Mouse (Mus musculus): ENCODE results near the gene Slc39a3. TPM values are rescaled to one million over a fixed set of nuclear protein-coding genes. Genes with fewer than 3 reads are reported as not detected.

Gene Slc39a3
- total RNA-seq, 1 experiment from 2014 or later, result 7.3 TPM

- ATAC-seq (replicated peaks; ENCODE audit: insufficient number of reproducible peaks, low FRiP score, low TSS enrichment, poor library complexity, severe bottlenecking), result no peak
Measured at GRCm38 (mm10) chr10:81015666-81016065, 21.6 kb downstream of the Slc39a3 start.

- peak; percentile 89 for ATAC-seq (replicated peaks; ENCODE audit: insufficient number of reproducible peaks, low FRiP score, low TSS enrichment, poor library complexity, severe bottlenecking)
Measured at GRCm38 (mm10) chr10:81014393-81015384, 22.5 kb downstream of the Slc39a3 start, which contains the start of gene Gng7. Gene Gng7 (minus strand): TSS chr10:81014945.

GRCm38 (mm10) chr10:81010851-81011250, 26.4 kb downstream of the Slc39a3 start:
- no peak for ATAC-seq (replicated peaks; ENCODE audit: insufficient number of reproducible peaks, low FRiP score, low TSS enrichment, poor library complexity, severe bottlenecking)

- ATAC-seq (replicated peaks; ENCODE audit: insufficient number of reproducible peaks, low FRiP score, low TSS enrichment, poor library complexity, severe bottlenecking), result no peak
Measured at GRCm38 (mm10) chr10:81007240-81007639, 30.0 kb downstream of the Slc39a3 start.

- ATAC-seq (replicated peaks; ENCODE audit: insufficient number of reproducible peaks, low FRiP score, low TSS enrichment, poor library complexity, severe bottlenecking), result no peak
Measured at GRCm38 (mm10) chr10:81006005-81006677, 31.1 kb downstream of the Slc39a3 start.

- no peak for ATAC-seq (replicated peaks; ENCODE audit: insufficient number of reproducible peaks, low FRiP score, low TSS enrichment, poor library complexity, severe bottlenecking)
Measured at GRCm38 (mm10) chr10:81001161-81001560, 36.1 kb downstream of the Slc39a3 start.

GRCm38 (mm10) chr10:81000197-81001062, 36.8 kb downstream of the Slc39a3 start:
- no peak for ATAC-seq (replicated peaks; ENCODE audit: insufficient number of reproducible peaks, low FRiP score, low TSS enrichment, poor library complexity, severe bottlenecking)

- peak; percentile 84 for ATAC-seq (replicated peaks; ENCODE audit: insufficient number of reproducible peaks, low FRiP score, low TSS enrichment, poor library complexity, severe bottlenecking)
Measured at GRCm38 (mm10) chr10:80999362-81000196, 37.6 kb downstream of the Slc39a3 start.

GRCm38 (mm10) chr10:80998778-80999177, 38.4 kb downstream of the Slc39a3 start:
- ATAC-seq (replicated peaks; ENCODE audit: insufficient number of reproducible peaks, low FRiP score, low TSS enrichment, poor library complexity, severe bottlenecking), result no peak

GRCm38 (mm10) chr10:80998021-80998420, 39.2 kb downstream of the Slc39a3 start:
- no peak for ATAC-seq (replicated peaks; ENCODE audit: insufficient number of reproducible peaks, low FRiP score, low TSS enrichment, poor library complexity, severe bottlenecking)

- ATAC-seq (replicated peaks; ENCODE audit: insufficient number of reproducible peaks, low FRiP score, low TSS enrichment, poor library complexity, severe bottlenecking), result no peak
Measured at GRCm38 (mm10) chr10:80997332-80997731, 39.9 kb downstream of the Slc39a3 start.

GRCm38 (mm10) chr10:80996501-80996900, 40.7 kb downstream of the Slc39a3 start:
- no peak for ATAC-seq (replicated peaks; ENCODE audit: insufficient number of reproducible peaks, low FRiP score, low TSS enrichment, poor library complexity, severe bottlenecking)

GRCm38 (mm10) chr10:80995091-80995632, 42.1 kb downstream of the Slc39a3 start:
- peak; percentile 67 for ATAC-seq (replicated peaks; ENCODE audit: insufficient number of reproducible peaks, low FRiP score, low TSS enrichment, poor library complexity, severe bottlenecking)

- no peak for ATAC-seq (replicated peaks; ENCODE audit: insufficient number of reproducible peaks, low FRiP score, low TSS enrichment, poor library complexity, severe bottlenecking)
Measured at GRCm38 (mm10) chr10:80994621-80995020, 42.6 kb downstream of the Slc39a3 start.

GRCm38 (mm10) chr10:80993276-80993675, 44.0 kb downstream of the Slc39a3 start:
- ATAC-seq (replicated peaks; ENCODE audit: insufficient number of reproducible peaks, low FRiP score, low TSS enrichment, poor library complexity, severe bottlenecking), result no peak

GRCm38 (mm10) chr10:80991945-80992344, 45.3 kb downstream of the Slc39a3 start:
- ATAC-seq (replicated peaks; ENCODE audit: insufficient number of reproducible peaks, low FRiP score, low TSS enrichment, poor library complexity, severe bottlenecking), result no peak

GRCm38 (mm10) chr10:80991007-80991406, 46.2 kb downstream of the Slc39a3 start:
- ATAC-seq (replicated peaks; ENCODE audit: insufficient number of reproducible peaks, low FRiP score, low TSS enrichment, poor library complexity, severe bottlenecking), result no peak

GRCm38 (mm10) chr10:80990406-80990805, 46.8 kb downstream of the Slc39a3 start:
- ATAC-seq (replicated peaks; ENCODE audit: insufficient number of reproducible peaks, low FRiP score, low TSS enrichment, poor library complexity, severe bottlenecking), result no peak

Data from monocyte, adult 5-6 weeks (primary cell).